Mouse (Mus musculus) CH12.LX (cell line): ENCODE measurements around the gene Mkrn1. TPM values are rescaled to one million over a fixed set of nuclear protein-coding genes. Genes with fewer than 3 reads are reported as not detected.

ENCODE experiments used
- DNase-seq: peaks from one replicate; pipeline ENCODE4 v3.0.0-alpha.2; 2013; ENCODE audit errors: extremely low read depth
- H3K27ac ChIP-seq: 2 replicates; pipeline ENCODE4 v1.5.1; 2012; ENCODE audit warnings: low read depth, mild to moderate bottlenecking, control low read depth, moderate library complexity; ENCODE audit not compliant: insufficient read depth
- H3K27me3 ChIP-seq: replicated peaks from 2 replicates; pipeline ENCODE3; 2012; ENCODE audit warnings: inconsistent platforms
- H3K36me3 ChIP-seq, 2 experiments: replicated peaks in 1 of 2; 2 replicates each; pipeline versions ENCODE3 to v1.6.1; 2012; ENCODE audit warnings: inconsistent platforms in 1 of 2, low read length in 1 of 2, mild to moderate bottlenecking in 1 of 2, mixed read lengths in 1 of 2, moderate library complexity in 1 of 2; ENCODE audit not compliant: control insufficient read depth in 1 of 2, insufficient read depth in 1 of 2
- H3K4me1 ChIP-seq, 2 experiments: 2 replicates each; pipeline ENCODE4 v1.6.1; 2012; ENCODE audit warnings: inconsistent platforms in 1 of 2, moderate library complexity in 1 of 2; ENCODE audit not compliant: insufficient read depth in 2 of 2, control insufficient read depth in 1 of 2
- H3K4me2 ChIP-seq: 2 replicates; pipeline ENCODE4 v1.6.1; 2012; ENCODE audit warnings: low read depth, mild to moderate bottlenecking, control low read depth; ENCODE audit not compliant: poor library complexity, insufficient read depth, severe bottlenecking
- H3K4me3 ChIP-seq, 3 experiments: fragments of 150-350 bp in 1 of 3; sonication (generic) in 1 of 3; replicated peaks in 1 of 3; 2 replicates each; pipeline versions ENCODE3 to v1.5.1; 2011 to 2012; ENCODE audit warnings: low read depth in 2 of 3, low read length in 2 of 3, mild to moderate bottlenecking in 2 of 3, moderate library complexity in 2 of 3, control low read depth in 1 of 3, improper control_type of control experiment in 1 of 3, inconsistent platforms in 1 of 3, mixed read lengths in 1 of 3; ENCODE audit not compliant: poor library complexity in 1 of 3
- H3K79me2 ChIP-seq: replicated peaks from 2 replicates; pipeline ENCODE4 v1.6.1; 2012; ENCODE audit warnings: mild to moderate bottlenecking, moderate library complexity; ENCODE audit not compliant: control insufficient read depth, poor library complexity, insufficient read depth, severe bottlenecking; ENCODE audit errors: extremely low read depth
- H3K9ac ChIP-seq: 2 replicates; pipeline ENCODE4 v1.6.1; 2012; ENCODE audit warnings: low read depth, mild to moderate bottlenecking, control low read depth, moderate library complexity; ENCODE audit not compliant: insufficient read depth
- H3K9me3 ChIP-seq: replicated peaks from 2 replicates; pipeline ENCODE3; 2012; ENCODE audit warnings: low read length, inconsistent platforms, mixed read lengths
- BHLHE40 ChIP-seq: IDR thresholded peaks from 2 replicates; pipeline ENCODE4 v1.6.1; 2011; ENCODE audit warnings: mild to moderate bottlenecking, low read depth, low read length, improper control_type of control experiment
- CHD1 ChIP-seq: IDR thresholded peaks from 2 replicates; pipeline ENCODE4 v1.6.1; 2012; ENCODE audit warnings: low read depth, low read length, improper control_type of control experiment, inconsistent platforms
- CTCF ChIP-seq, 2 experiments: IDR thresholded peaks in 1 of 2; conservative IDR thresholded peaks in 1 of 2; 2 replicates each; pipeline ENCODE4 v1.5.1; 2011 to 2012; ENCODE audit warnings: low read depth in 2 of 2, low read length in 2 of 2, improper control_type of control experiment in 1 of 2, inconsistent platforms in 1 of 2, mild to moderate bottlenecking in 1 of 2, moderate library complexity in 1 of 2
- ELF1 ChIP-seq: IDR thresholded peaks from 2 replicates; pipeline ENCODE4 v1.6.1; 2014; ENCODE audit warnings: low read depth, mild to moderate bottlenecking, inconsistent platforms, low read length, improper control_type of control experiment
- EP300 ChIP-seq: IDR thresholded peaks from 2 replicates; pipeline ENCODE4 v1.6.1; 2011; ENCODE audit warnings: low read length, improper control_type of control experiment
- HCFC1 ChIP-seq: IDR thresholded peaks from 2 replicates; pipeline ENCODE4 v1.6.1; 2012; ENCODE audit warnings: low read depth, mild to moderate bottlenecking, inconsistent platforms, low read length, improper control_type of control experiment
- JUN ChIP-seq: IDR thresholded peaks from 2 replicates; pipeline ENCODE4 v1.6.1; 2011; ENCODE audit warnings: low read depth, mild to moderate bottlenecking, low read length, improper control_type of control experiment, moderate library complexity; ENCODE audit not compliant: insufficient read depth
- MAFK ChIP-seq: IDR thresholded peaks from 2 replicates; pipeline ENCODE4 v1.6.1; 2011; ENCODE audit warnings: low read length, improper control_type of control experiment; ENCODE audit not compliant: insufficient replicate concordance
- MAZ ChIP-seq: IDR thresholded peaks from 2 replicates; pipeline ENCODE4 v1.6.1; 2012; ENCODE audit warnings: low read depth, mild to moderate bottlenecking, inconsistent platforms, low read length, improper control_type of control experiment, moderate library complexity
- NRF1 ChIP-seq: IDR thresholded peaks from 2 replicates; pipeline ENCODE4 v1.6.1; 2014; ENCODE audit warnings: low read depth, mild to moderate bottlenecking, inconsistent platforms, low read length, improper control_type of control experiment, moderate library complexity
- PAX5 ChIP-seq: IDR thresholded peaks from 2 replicates; pipeline ENCODE4 v1.6.1; 2012; ENCODE audit warnings: low read length, inconsistent platforms, mixed read lengths
- POLR2AphosphoS2 ChIP-seq: IDR thresholded peaks from 2 replicates; pipeline ENCODE4 v1.6.1; 2011; ENCODE audit warnings: low read depth, low read length, improper control_type of control experiment
- RAD21 ChIP-seq: IDR thresholded peaks from 2 replicates; pipeline ENCODE4 v1.6.1; 2011; ENCODE audit warnings: low read depth, mild to moderate bottlenecking, low read length, improper control_type of control experiment, moderate library complexity
- SIN3A ChIP-seq: IDR thresholded peaks from 2 replicates; pipeline ENCODE4 v1.6.1; 2012; ENCODE audit warnings: low read length, improper control_type of control experiment, inconsistent platforms
- SMC3 ChIP-seq: IDR thresholded peaks from 2 replicates; pipeline ENCODE4 v1.6.1; 2011; ENCODE audit warnings: low read depth, low read length, improper control_type of control experiment
- TBP ChIP-seq: conservative IDR thresholded peaks from 2 replicates; pipeline ENCODE4 v1.6.1; 2011; ENCODE audit warnings: low read depth, low read length, improper control_type of control experiment
- TCF12 ChIP-seq: IDR thresholded peaks from 2 replicates; pipeline ENCODE4 v1.6.1; 2014; ENCODE audit warnings: low read depth, mild to moderate bottlenecking, inconsistent platforms, low read length, improper control_type of control experiment
- UBTF ChIP-seq: IDR thresholded peaks from 2 replicates; pipeline ENCODE4 v1.6.1; 2012; ENCODE audit warnings: low read depth, mild to moderate bottlenecking, inconsistent platforms, low read length, improper control_type of control experiment, moderate library complexity
- ZKSCAN1 ChIP-seq: IDR thresholded peaks from 2 replicates; pipeline ENCODE4 v1.6.1; 2012; ENCODE audit warnings: low read depth, inconsistent platforms, low read length, improper control_type of control experiment, borderline replicate concordance
- ZNF384 ChIP-seq: IDR thresholded peaks from 2 replicates; pipeline ENCODE4 v1.6.1; 2012; ENCODE audit warnings: low read depth, low read length, improper control_type of control experiment, inconsistent platforms
- dilution Hi-C: fragments of 300-500 bp; cut with MboI; formaldehyde crosslinking; loops from 2 replicates; pipeline ENCODE4 v1.14.3; 2020; ENCODE audit warnings: low sequenced_read_pairs; ENCODE audit not compliant: extremely low pct_unique_long_range_greater_than_20kb, extremely low pct_ligation_motif_present
- in situ Hi-C: fragments of 300-500 bp; cut with MboI; formaldehyde crosslinking; loops from 3 replicates; pipeline ENCODE4 v1.14.3; 2019; ENCODE audit warnings: low sequenced_read_pairs, low pct_ligation_motif_present, low pct_unique_long_range_greater_than_20kb, mixed read lengths
- polyA plus RNA-seq: library from polyadenylated mRNA; unstranded; fragments of >175 nt; gene quantifications from 2 replicates; pipeline ENCODE4 v1.2.1, GENCODE M21; 2012; ENCODE audit warnings: low read depth; ENCODE audit not compliant: insufficient read length
- total RNA-seq, 2 experiments: library from RNA; depleted of rRNA; stranded (reverse); fragments of 300-350 nt in 1 of 2; fragments of >200 nt in 1 of 2; gene quantifications; 2 replicates each; pipeline ENCODE4 v1.2.3; 2012 to 2014

Gene Mkrn1
- total and polyA plus RNA-seq, 3 experiments, result 39.3 to 50.3 (median 43.7) TPM

DNA sequence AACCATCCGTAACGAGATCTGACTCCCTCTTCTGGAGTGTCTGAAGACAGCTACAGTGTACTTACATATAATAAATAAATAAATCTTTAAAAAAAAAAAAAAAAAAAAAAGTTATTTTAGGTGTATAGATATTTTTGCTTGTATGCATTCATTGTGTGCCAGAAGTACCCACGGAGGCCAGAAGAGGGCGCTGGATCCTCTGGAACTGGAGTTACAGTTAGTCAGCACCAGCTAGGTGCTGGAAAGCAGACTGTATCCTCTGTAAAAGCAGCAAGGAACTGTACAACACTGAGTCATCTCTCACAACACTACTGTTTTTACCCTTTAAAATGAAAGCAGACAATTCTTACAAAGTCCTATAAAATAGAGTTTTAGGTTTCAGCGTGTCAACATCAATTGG, 4.5 kb downstream of the Mkrn1 start:
- Histone ChIP-seq H3K4me3 (no peak overlapping the region), H3K27me3 (no peaks in the 10 kb centered on the region), H3K9ac (no peak overlapping the region), H3K4me1 (peaks cover 4 to 28% of the 10 kb centered on the region in 2 experiments; a peak in 2 of 4 replicates), H3K4me2 (no peak overlapping the region), H3K36me3 (peaks cover 0 to 6% of the 10 kb centered on the region in 2 experiments), H3K79me2 (peaks cover 36% of the 10 kb centered on the region), H3K9me3 (no peaks in the 10 kb centered on the region), H3K27ac (no peak overlapping the region)
- TF ChIP-seq CTCF (conservative IDR thresholded peaks at IDR 0.05 in 1 of 2, IDR thresholded peaks at IDR 0.05 in 1 of 2; ENCODE audit: low read depth in 2 of 2, low read length in 2 of 2) (peak; percentile 70 to 74), JUN (no peak), ZNF384 (0 out of 2 replicates have a peak, but pooled peaks have one; percentile 31), SMC3 (peak; percentile 35), POLR2AphosphoS2 (no peak), EP300 (no peak), RAD21 (peak; percentile 45)
- dilution Hi-C loops (no loop called here), in situ Hi-C loops (no loop called here)
- DNase-seq, result peak; percentile 58

GRCm38 (mm10) chr6:39414106-39414505, 6.2 kb downstream of the Mkrn1 start:
- Histone ChIP-seq H3K9ac (no peak overlapping the region), H3K4me2 (no peak overlapping the region), H3K4me1 (peaks cover 2 to 21% of the 10 kb centered on the region in 2 experiments; a peak in 2 of 4 replicates)
- dilution Hi-C loops, result no loop called here
- no peak for DNase-seq
- peak; percentile 31 for TF ChIP-seq RAD21
- TF ChIP-seq CTCF (conservative IDR thresholded peaks at IDR 0.05 in 1 of 2, IDR thresholded peaks at IDR 0.05 in 1 of 2; ENCODE audit: low read depth in 2 of 2, low read length in 2 of 2), result peak in 1 of 2 experiments; percentile 38; a peak in 2 of 4 replicates
- no peak for TF ChIP-seq ELF1
- TF ChIP-seq, all 38 proteins: peak for 2
- in situ Hi-C loops, result no loop called here
- no peak overlapping the region for H3K27ac ChIP-seq
- peaks cover 6 to 16% of the 10 kb centered on the region in 2 experiments for H3K36me3 ChIP-seq
- H3K27me3 ChIP-seq, result no peaks in the 10 kb centered on the region
- no peaks in the 10 kb centered on the region for H3K9me3 ChIP-seq
- no peak overlapping the region for H3K4me3 ChIP-seq
- H3K79me2 ChIP-seq, result peaks cover 36% of the 10 kb centered on the region

DNA sequence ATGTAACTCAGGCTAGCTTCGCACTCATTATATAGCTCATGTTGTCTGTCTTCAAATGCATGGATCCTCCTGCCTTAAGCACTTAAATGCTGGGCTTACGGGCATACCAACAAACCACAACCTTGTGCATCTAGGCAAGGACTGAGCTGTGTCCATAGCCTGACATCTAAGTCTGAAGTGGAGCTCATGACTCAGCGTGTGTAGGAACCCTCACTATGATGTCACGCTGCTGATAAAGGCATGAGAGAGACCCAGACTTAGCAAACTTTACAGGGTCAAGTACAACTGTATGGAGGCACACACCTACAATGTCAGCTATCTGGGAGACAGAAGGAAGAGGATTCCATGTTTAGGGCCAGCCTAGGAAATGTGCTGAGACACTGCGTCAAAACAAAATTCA, 13.8 kb downstream of the Mkrn1 start:
- in situ Hi-C loops, result no loop called here
- dilution Hi-C loops, result no loop called here
- H3K27ac ChIP-seq, result no peak overlapping the region

More for the DNA sequence above, 13.8 kb downstream of the Mkrn1 start:
- Histone ChIP-seq H3K9ac (no peak overlapping the region), H3K4me3 (no peak overlapping the region), H3K27me3 (no peaks in the 10 kb centered on the region), H3K4me1 (peaks cover 3 to 8% of the 10 kb centered on the region in 2 experiments; a peak in 2 of 4 replicates), H3K4me2 (no peak overlapping the region), H3K79me2 (no peaks in the 10 kb centered on the region), H3K36me3 (peaks cover 34 to 61% of the 10 kb centered on the region in 2 experiments), H3K9me3 (no peaks in the 10 kb centered on the region)
- no peak for DNase-seq
- TF ChIP-seq UBTF (no peak), MAFK (no peak), BHLHE40 (no peak), TCF12 (no peak), HCFC1 (no peak), MAZ (no peak), NRF1 (no peak), PAX5 (no peak), POLR2AphosphoS2 (no peak), SMC3 (no peak), TBP (no peak), ZKSCAN1 (no peak), SIN3A (no peak), CHD1 (no peak)
